Mouse (Mus musculus) brain, embryonic 14.5 days (tissue): ENCODE measurements around the gene Tacc2. TPM values are rescaled to one million over a fixed set of nuclear protein-coding genes. Genes with fewer than 3 reads are reported as not detected.

Source experiments
- DNase-seq: peaks from one replicate; pipeline ENCODE4 v3.0.0-alpha.2; 2011; ENCODE audit warnings: low read depth
- CTCF ChIP-seq: fragments of 200-500 bp; IDR thresholded peaks from 2 replicates; pipeline ENCODE4 v1.5.1; 2012; ENCODE audit warnings: inconsistent platforms, mild to moderate bottlenecking, moderate library complexity, borderline replicate concordance; ENCODE audit not compliant: insufficient read depth, insufficient read length; ENCODE audit errors: extremely low read depth
- POLR2A ChIP-seq: fragments of 200-500 bp; IDR thresholded peaks from 2 replicates; pipeline ENCODE4 v1.6.1; 2012; ENCODE audit warnings: mild to moderate bottlenecking, inconsistent platforms, borderline replicate concordance; ENCODE audit not compliant: poor library complexity, insufficient read depth, insufficient read length, severe bottlenecking; ENCODE audit errors: extremely low read depth
- polyA plus RNA-seq: library from polyadenylated mRNA; depleted of rRNA; stranded (reverse); fragments of >200 nt; gene quantifications from 2 replicates; pipeline ENCODE4 v1.2.3, GENCODE M21; 2012

Gene Tacc2
- polyA plus RNA-seq, 1 experiment: 66.9 TPM

GRCm38 (mm10) chr7:130547635-130548175 lies 29.5 kb upstream of the Tacc2 start:
- TF ChIP-seq CTCF (no peak), POLR2A (no peak)
- DNase-seq: no peak

- peak; percentile 66 for DNase-seq
- TF ChIP-seq POLR2A (no peak), CTCF (no peak)
These were observed 24.5 kb upstream of the Tacc2 start for GRCm38 (mm10) chr7:130552780-130553179.

- TF ChIP-seq CTCF (no peak), POLR2A (no peak)
- DNase-seq: peak; percentile 70
These were observed 23.9 kb upstream of the Tacc2 start for GRCm38 (mm10) chr7:130553321-130553720.

GRCm38 (mm10) chr7:130555597-130555996 lies 21.6 kb upstream of the Tacc2 start:
- peak; percentile 48 for DNase-seq
- TF ChIP-seq POLR2A (no peak), CTCF (no peak)

GRCm38 (mm10) chr7:130558592-130558991 lies 18.6 kb upstream of the Tacc2 start:
- no peak for TF ChIP-seq POLR2A
- no peak for TF ChIP-seq CTCF
- DNase-seq: no peak

- TF ChIP-seq POLR2A (no peak), CTCF (no peak)
- DNase-seq: no peak
These were observed 16.3 kb upstream of the Tacc2 start for GRCm38 (mm10) chr7:130560933-130561332.

GRCm38 (mm10) chr7:130563276-130563675 lies 14.0 kb upstream of the Tacc2 start:
- TF ChIP-seq POLR2A (no peak), CTCF (no peak)
- no peak for DNase-seq

- DNase-seq: no peak
- TF ChIP-seq POLR2A (no peak), CTCF (no peak)
These were observed 13.4 kb upstream of the Tacc2 start for GRCm38 (mm10) chr7:130563880-130564279.

GRCm38 (mm10) chr7:130564596-130564995 lies 12.6 kb upstream of the Tacc2 start:
- TF ChIP-seq CTCF: no peak
- TF ChIP-seq POLR2A: no peak
- peak; percentile 65 for DNase-seq

GRCm38 (mm10) chr7:130568783-130569436 lies 8.3 kb upstream of the Tacc2 start:
- TF ChIP-seq POLR2A (no peak), CTCF (no peak)
- no peak for DNase-seq

GRCm38 (mm10) chr7:130570472-130570871 lies 6.8 kb upstream of the Tacc2 start:
- peak; percentile 87 for DNase-seq
- TF ChIP-seq POLR2A (no peak), CTCF (no peak)

GRCm38 (mm10) chr7:130572821-130573220 lies 4.4 kb upstream of the Tacc2 start, which contains the start of gene Nsmce4a:
Gene Nsmce4a (minus strand): TSS chr7:130573118.
- no peak for DNase-seq
- TF ChIP-seq POLR2A (no peak), CTCF (no peak)

- no peak for TF ChIP-seq POLR2A
- DNase-seq: no peak
These were observed 3.5 kb upstream of the Tacc2 start for GRCm38 (mm10) chr7:130573746-130574145.
